Mouse (Mus musculus) testis, adult 2 months (tissue): ENCODE measurements at regions not wholly inside any gene's neighbourhood (a gene's known extent, or its start where the extent isn't known, plus 50 kb on each side); places are given as distances from the start of the nearest gene placed in this dataset.

Experiments used
- H3K27ac ChIP-seq: fragments of 200-500 bp; 2 replicates; pipeline ENCODE4 v1.5.1; 2012; ENCODE audit warnings: low read depth, low read length; ENCODE audit not compliant: control insufficient read depth, insufficient read depth
- H3K27me3 ChIP-seq: fragments of 200-500 bp; 2 replicates; pipeline ENCODE4 v1.6.1; 2012; ENCODE audit warnings: mild to moderate bottlenecking, low read length, moderate library complexity; ENCODE audit not compliant: control insufficient read depth, insufficient read depth
- H3K36me3 ChIP-seq: fragments of 200-500 bp; 2 replicates; pipeline ENCODE4 v1.6.1; 2012; ENCODE audit warnings: mild to moderate bottlenecking, low read length; ENCODE audit not compliant: control insufficient read depth, insufficient read depth
- H3K4me1 ChIP-seq: fragments of 200-500 bp; 2 replicates; pipeline ENCODE4 v1.6.1; 2012; ENCODE audit warnings: low read length; ENCODE audit not compliant: control insufficient read depth, insufficient read depth
- H3K4me3 ChIP-seq: fragments of 200-500 bp; 2 replicates; pipeline ENCODE4 v1.5.1; 2012; ENCODE audit warnings: low read depth, mild to moderate bottlenecking, low read length, moderate library complexity, mixed read lengths; ENCODE audit not compliant: control insufficient read depth
- CTCF ChIP-seq: fragments of 200-500 bp; IDR thresholded peaks from 2 replicates; pipeline ENCODE4 v1.5.1; 2012; ENCODE audit warnings: low read depth, mild to moderate bottlenecking, inconsistent platforms, low read length, moderate library complexity; ENCODE audit not compliant: control insufficient read depth, insufficient read depth, insufficient replicate concordance
- POLR2A ChIP-seq: fragments of 200-500 bp; IDR thresholded peaks from 2 replicates; pipeline ENCODE4 v1.6.1; 2012; ENCODE audit warnings: low read depth, mild to moderate bottlenecking, inconsistent platforms, low read length, moderate library complexity; ENCODE audit not compliant: control insufficient read depth

- H3K4me3 ChIP-seq = no peak overlapping the region
- H3K27me3 ChIP-seq = no peaks in the 10 kb centered on the region
- no peaks in the 10 kb centered on the region for H3K4me1 ChIP-seq
- no peak overlapping the region for H3K27ac ChIP-seq
- TF ChIP-seq POLR2A (no peak), CTCF (no peak)
- H3K36me3 ChIP-seq = no peaks in the 10 kb centered on the region
Observed at GRCm38 (mm10) chr10:124402647-124403046, 986.6 kb downstream of the Slc16a7 start.

- H3K4me3 ChIP-seq = no peak overlapping the region
- no peak for TF ChIP-seq POLR2A
- no peak for TF ChIP-seq CTCF
- H3K4me1 ChIP-seq = no peaks in the 10 kb centered on the region
- no peaks in the 10 kb centered on the region for H3K27me3 ChIP-seq
- no peaks in the 10 kb centered on the region for H3K36me3 ChIP-seq
- H3K27ac ChIP-seq = no peak overlapping the region
Observed at GRCm38 (mm10) chr10:124409633-124410032, 979.6 kb downstream of the Slc16a7 start.

GRCm38 (mm10) chr10:124416531-124416930 lies 972.7 kb downstream of the Slc16a7 start:
- H3K27me3 ChIP-seq = no peaks in the 10 kb centered on the region
- H3K36me3 ChIP-seq = no peaks in the 10 kb centered on the region
- no peaks in the 10 kb centered on the region for H3K4me1 ChIP-seq
- no peak overlapping the region for H3K27ac ChIP-seq
- TF ChIP-seq CTCF = no peak
- no peak for TF ChIP-seq POLR2A
- no peak overlapping the region for H3K4me3 ChIP-seq

- Histone ChIP-seq H3K4me1 (no peaks in the 10 kb centered on the region), H3K36me3 (no peaks in the 10 kb centered on the region), H3K27ac (no peak overlapping the region), H3K4me3 (no peak overlapping the region), H3K27me3 (no peaks in the 10 kb centered on the region)
- no peak for TF ChIP-seq CTCF
- no peak for TF ChIP-seq POLR2A
Observed at GRCm38 (mm10) chr10:124423418-124423817, 965.8 kb downstream of the Slc16a7 start.
